Mouse (Mus musculus) testis, adult 2 months (tissue): ENCODE results near the gene Amotl2. TPM values are rescaled to one million over a fixed set of nuclear protein-coding genes. Genes with fewer than 3 reads are reported as not detected.

Experiments
- H3K27ac ChIP-seq: fragments of 200-500 bp; 2 replicates; pipeline ENCODE4 v1.5.1; 2012; ENCODE audit warnings: low read depth, low read length; ENCODE audit not compliant: control insufficient read depth, insufficient read depth
- H3K27me3 ChIP-seq: fragments of 200-500 bp; 2 replicates; pipeline ENCODE4 v1.6.1; 2012; ENCODE audit warnings: mild to moderate bottlenecking, low read length, moderate library complexity; ENCODE audit not compliant: control insufficient read depth, insufficient read depth
- H3K36me3 ChIP-seq: fragments of 200-500 bp; 2 replicates; pipeline ENCODE4 v1.6.1; 2012; ENCODE audit warnings: mild to moderate bottlenecking, low read length; ENCODE audit not compliant: control insufficient read depth, insufficient read depth
- H3K4me1 ChIP-seq: fragments of 200-500 bp; 2 replicates; pipeline ENCODE4 v1.6.1; 2012; ENCODE audit warnings: low read length; ENCODE audit not compliant: control insufficient read depth, insufficient read depth
- H3K4me3 ChIP-seq: fragments of 200-500 bp; 2 replicates; pipeline ENCODE4 v1.5.1; 2012; ENCODE audit warnings: low read depth, mild to moderate bottlenecking, low read length, moderate library complexity, mixed read lengths; ENCODE audit not compliant: control insufficient read depth
- CTCF ChIP-seq: fragments of 200-500 bp; IDR thresholded peaks from 2 replicates; pipeline ENCODE4 v1.5.1; 2012; ENCODE audit warnings: low read depth, mild to moderate bottlenecking, inconsistent platforms, low read length, moderate library complexity; ENCODE audit not compliant: control insufficient read depth, insufficient read depth, insufficient replicate concordance
- POLR2A ChIP-seq: fragments of 200-500 bp; IDR thresholded peaks from 2 replicates; pipeline ENCODE4 v1.6.1; 2012; ENCODE audit warnings: low read depth, mild to moderate bottlenecking, inconsistent platforms, low read length, moderate library complexity; ENCODE audit not compliant: control insufficient read depth
- polyA plus RNA-seq: library from polyadenylated mRNA; depleted of rRNA; stranded (reverse); fragments of >200 nt; gene quantifications from 2 replicates; pipeline ENCODE4 v1.2.3, GENCODE M21; 2012

Gene Amotl2
- polyA plus RNA-seq, 1 experiment: 2.6 TPM

- no peaks in the 10 kb centered on the region for H3K27me3 ChIP-seq
- peaks cover 6% of the 10 kb centered on the region for H3K4me1 ChIP-seq
- no peak for TF ChIP-seq POLR2A
- no peak for TF ChIP-seq CTCF
- no peak overlapping the region for H3K27ac ChIP-seq
- H3K36me3 ChIP-seq: no peaks in the 10 kb centered on the region
- no peak overlapping the region for H3K4me3 ChIP-seq
Observed at GRCm38 (mm10) chr9:102729876-102730413, 13.5 kb downstream of the Amotl2 start.

GRCm38 (mm10) chr9:102731044-102731471 is 14.6 kb downstream of the Amotl2 start:
- no peaks in the 10 kb centered on the region for H3K36me3 ChIP-seq
- no peaks in the 10 kb centered on the region for H3K27me3 ChIP-seq
- H3K4me1 ChIP-seq: peaks cover 5% of the 10 kb centered on the region
- H3K4me3 ChIP-seq: no peak overlapping the region
- TF ChIP-seq POLR2A (no peak), CTCF (no peak)
- no peak overlapping the region for H3K27ac ChIP-seq

GRCm38 (mm10) chr9:102731574-102732175 is 15.2 kb downstream of the Amotl2 start:
- Histone ChIP-seq H3K27me3 (no peaks in the 10 kb centered on the region), H3K4me3 (no peak overlapping the region), H3K4me1 (peaks cover 2% of the 10 kb centered on the region; the same call in 1 of the 2 replicates), H3K27ac (no peak overlapping the region), H3K36me3 (no peaks in the 10 kb centered on the region)
- TF ChIP-seq POLR2A (no peak), CTCF (no peak)

- Histone ChIP-seq H3K36me3 (no peaks in the 10 kb centered on the region), H3K4me1 (no peaks in the 10 kb centered on the region; the same call in 1 of the 2 replicates), H3K4me3 (no peak overlapping the region), H3K27me3 (no peaks in the 10 kb centered on the region), H3K27ac (no peak overlapping the region)
- no peak for TF ChIP-seq POLR2A
- no peak for TF ChIP-seq CTCF
Observed at GRCm38 (mm10) chr9:102732326-102732865, 15.9 kb downstream of the Amotl2 start.

- Histone ChIP-seq H3K36me3 (no peaks in the 10 kb centered on the region), H3K4me1 (no peaks in the 10 kb centered on the region; the same call in 1 of the 2 replicates)
- no peak for TF ChIP-seq CTCF
- TF ChIP-seq POLR2A: no peak
Observed at GRCm38 (mm10) chr9:102733459-102733858, 17.0 kb downstream of the Amotl2 start.

GRCm38 (mm10) chr9:102733999-102734738 is 17.7 kb downstream of the Amotl2 start:
- Histone ChIP-seq H3K27me3 (no peaks in the 10 kb centered on the region), H3K27ac (no peak overlapping the region), H3K4me1 (no peaks in the 10 kb centered on the region; the same call in 1 of the 2 replicates), H3K36me3 (no peaks in the 10 kb centered on the region), H3K4me3 (no peak overlapping the region)
- TF ChIP-seq POLR2A (no peak), CTCF (no peak)

More at GRCm38 (mm10) chr9:102733459-102733858, 17.0 kb downstream of the Amotl2 start:
- H3K27me3 ChIP-seq: no peaks in the 10 kb centered on the region
- H3K4me3 ChIP-seq: no peak overlapping the region
- no peak overlapping the region for H3K27ac ChIP-seq

- H3K27ac ChIP-seq: no peak overlapping the region
- H3K4me1 ChIP-seq: no peaks in the 10 kb centered on the region; the same call in 1 of the 2 replicates
- H3K36me3 ChIP-seq: no peaks in the 10 kb centered on the region
- TF ChIP-seq POLR2A: no peak
- TF ChIP-seq CTCF: no peak
- H3K27me3 ChIP-seq: no peaks in the 10 kb centered on the region
- no peak overlapping the region for H3K4me3 ChIP-seq
Observed at GRCm38 (mm10) chr9:102734739-102735075, 18.2 kb downstream of the Amotl2 start.
